Mouse (Mus musculus) liver (tissue): ENCODE results near the gene Terb1.

ENCODE experiments used
- DNase-seq: peaks from one replicate; pipeline ENCODE4 v3.0.0-alpha.2; 2020; ENCODE audit warnings: mixed read lengths

Gene Terb1

DNA sequence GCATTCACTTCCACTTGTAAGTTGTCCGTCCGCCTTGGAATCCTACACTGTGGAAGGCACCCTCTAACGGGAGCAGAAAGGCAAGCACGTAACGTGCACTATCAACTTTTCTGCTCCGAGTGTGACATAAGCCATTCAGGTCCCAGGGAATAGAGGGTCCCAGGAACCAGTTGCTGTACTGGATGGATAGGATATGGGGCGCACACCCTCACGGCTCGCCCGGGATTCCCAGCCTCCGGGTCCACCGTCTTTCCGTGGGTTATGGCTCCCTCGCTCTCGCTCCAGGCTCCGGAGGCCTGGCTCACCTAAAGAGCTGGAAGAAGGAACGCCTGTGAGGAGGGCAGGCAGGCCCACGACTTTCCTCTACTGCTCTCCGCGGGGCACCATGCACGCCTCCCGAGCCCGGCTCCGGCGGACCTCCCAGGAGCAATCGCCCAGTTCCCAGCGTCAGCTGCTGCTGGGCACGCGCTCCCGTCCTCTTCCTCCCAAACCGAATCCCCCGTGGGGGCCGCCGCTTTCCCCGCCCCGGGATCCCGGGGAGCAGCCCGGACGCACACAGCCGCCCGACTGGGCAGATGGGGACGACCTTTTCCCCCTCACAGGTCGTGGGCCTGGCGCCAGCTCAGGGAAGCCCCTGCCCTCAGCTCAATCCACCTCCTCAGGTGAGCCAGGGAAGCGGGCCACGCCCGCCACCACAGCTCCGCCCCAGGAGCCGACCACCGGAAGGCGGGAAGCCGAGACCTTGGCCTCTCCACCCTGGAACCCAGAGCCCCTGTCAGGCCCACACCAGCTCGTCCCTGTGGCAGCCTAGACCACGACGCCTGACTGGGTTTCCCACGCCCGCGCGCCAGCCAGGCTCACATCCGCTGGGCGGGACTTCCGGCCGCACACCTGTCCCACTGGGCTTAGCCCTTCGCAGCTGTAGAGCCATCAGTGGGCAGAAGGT lies at the start of gene Terb1:
Terb1 (minus strand) TSS at position 850 of the 946 bp plus-strand sequence.
- DNase-seq, result peak; percentile 11

- DNase-seq, result peak; percentile 33
These were observed 47.5 kb upstream of the Terb1 start for GRCm38 (mm10) chr8:104557226-104557625.

- DNase-seq, result no peak
These were observed 45.5 kb upstream of the Terb1 start for GRCm38 (mm10) chr8:104555191-104555590.

- no peak for DNase-seq
These were observed 33.8 kb upstream of the Terb1 start for GRCm38 (mm10) chr8:104543440-104544045.

GRCm38 (mm10) chr8:104542160-104542559 lies 32.5 kb upstream of the Terb1 start:
- DNase-seq, result no peak

- DNase-seq, result no peak
These were observed 31.8 kb upstream of the Terb1 start for GRCm38 (mm10) chr8:104541515-104541880.

- DNase-seq, result peak; percentile 11
These were observed 31.2 kb upstream of the Terb1 start for GRCm38 (mm10) chr8:104540710-104541514.

- DNase-seq, result no peak
These were observed 30.5 kb upstream of the Terb1 start for GRCm38 (mm10) chr8:104540238-104540637.

DNA sequence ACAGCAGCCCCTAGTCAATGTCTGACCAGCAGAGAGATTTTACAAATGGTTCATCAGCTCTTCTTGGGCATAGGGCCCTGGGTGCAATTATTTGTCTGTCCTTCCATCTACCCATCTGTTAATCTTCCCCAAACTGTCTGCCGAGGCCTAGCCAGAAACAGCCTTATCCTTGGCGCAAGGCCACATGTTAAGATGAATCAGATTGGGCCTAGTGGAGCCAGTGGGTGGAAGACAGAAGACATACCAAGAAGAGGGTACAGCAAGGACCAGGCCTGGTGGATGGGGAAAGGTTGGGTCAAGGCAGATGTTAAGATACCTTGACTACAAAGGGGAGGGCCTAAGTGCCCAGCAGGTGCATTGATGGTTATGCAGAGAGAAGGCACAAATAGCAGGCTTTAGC lies 29.9 kb upstream of the Terb1 start:
- DNase-seq, result no peak

- no peak for DNase-seq
These were observed 29.2 kb upstream of the Terb1 start for GRCm38 (mm10) chr8:104538896-104539295.

- no peak for DNase-seq
These were observed 26.3 kb upstream of the Terb1 start for GRCm38 (mm10) chr8:104536028-104536427.

DNA sequence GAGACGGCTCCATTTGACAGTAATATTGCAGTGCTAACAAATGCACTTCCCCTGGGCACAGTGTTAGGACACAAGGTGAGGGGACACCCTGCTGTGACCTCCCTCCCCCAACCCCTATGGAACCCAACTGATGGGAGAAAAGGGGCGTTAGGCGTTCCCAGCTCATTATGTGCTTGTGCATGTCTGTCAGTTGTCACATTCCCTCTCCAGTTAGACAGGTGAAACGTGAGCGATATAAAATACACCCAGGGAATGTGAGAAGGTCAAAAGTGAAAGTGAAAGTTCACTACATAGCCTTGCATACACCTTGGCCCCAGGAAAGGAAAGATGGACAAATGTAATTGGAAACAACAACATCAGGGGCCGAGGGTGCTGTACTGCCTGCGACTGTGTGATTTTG lies 25.7 kb upstream of the Terb1 start:
- no peak for DNase-seq

GRCm38 (mm10) chr8:104534779-104535141 lies 25.1 kb upstream of the Terb1 start:
- DNase-seq, result no peak

- DNase-seq, result peak; percentile 93
These were observed 24.5 kb upstream of the Terb1 start, which contains the start of the genes Nae1 and Car7 for GRCm38 (mm10) chr8:104533971-104534778. Nae1 (minus strand) TSS chr8:104534637. Car7 (plus strand) TSS chr8:104534689.

DNA sequence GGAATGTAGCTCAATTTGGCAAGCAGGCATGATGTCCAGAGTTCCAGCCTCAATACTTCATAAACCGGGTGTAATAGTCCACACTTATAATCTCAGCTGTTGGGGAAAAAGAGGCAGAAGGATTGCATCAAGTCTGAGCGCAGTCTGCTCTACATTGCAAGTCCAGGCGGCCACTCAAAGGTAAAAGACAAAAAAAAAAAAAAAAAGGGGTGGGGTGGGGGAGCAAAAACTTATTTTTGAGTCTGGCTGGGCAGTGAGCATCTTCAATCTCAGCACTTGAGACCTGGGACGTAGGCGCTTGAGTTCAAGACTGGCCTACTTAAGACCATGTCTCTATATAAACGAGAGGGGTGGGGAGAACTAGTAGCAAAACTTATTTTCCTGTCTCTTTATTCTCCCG lies 23.8 kb upstream of the Terb1 start:
- DNase-seq, result no peak

DNA sequence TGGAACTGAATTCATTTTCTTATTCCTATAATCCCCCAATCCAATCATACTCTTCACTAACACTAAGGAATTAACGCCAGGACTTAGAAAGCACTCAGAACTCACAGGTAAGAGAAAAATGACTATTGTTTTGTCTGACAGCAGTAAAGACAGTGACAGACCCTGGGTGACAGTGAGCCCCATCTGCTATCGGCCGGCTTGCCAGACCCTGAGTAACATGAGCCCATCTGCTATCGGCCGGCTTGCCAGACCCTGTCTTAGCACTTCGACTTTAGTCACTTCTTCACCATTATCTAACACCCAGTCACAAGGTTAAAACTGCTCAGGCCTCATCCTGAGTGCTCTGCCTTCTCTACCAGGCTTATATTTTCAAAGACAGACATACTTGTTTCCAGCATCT lies 20.0 kb upstream of the Terb1 start:
- no peak for DNase-seq

DNA sequence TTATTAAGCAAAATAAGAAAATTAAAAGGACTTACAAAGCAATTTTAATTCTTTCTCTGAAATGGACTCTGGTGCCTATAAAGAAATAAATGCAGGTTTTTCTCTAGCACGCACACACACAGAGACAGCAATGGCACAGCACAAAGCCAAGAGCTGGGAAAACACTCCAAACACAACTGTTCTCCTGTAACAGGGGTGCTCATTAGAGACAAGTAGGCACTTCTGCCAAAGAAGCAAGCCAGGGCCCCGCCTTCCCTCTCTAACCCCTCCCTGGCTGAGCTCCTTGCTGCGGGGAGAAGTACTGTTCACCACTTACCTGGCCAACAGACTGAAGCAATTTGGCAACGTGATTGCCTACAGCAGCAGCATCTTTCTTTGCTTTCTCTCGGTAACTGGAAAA lies 8.2 kb upstream of the Terb1 start:
- no peak for DNase-seq

DNA sequence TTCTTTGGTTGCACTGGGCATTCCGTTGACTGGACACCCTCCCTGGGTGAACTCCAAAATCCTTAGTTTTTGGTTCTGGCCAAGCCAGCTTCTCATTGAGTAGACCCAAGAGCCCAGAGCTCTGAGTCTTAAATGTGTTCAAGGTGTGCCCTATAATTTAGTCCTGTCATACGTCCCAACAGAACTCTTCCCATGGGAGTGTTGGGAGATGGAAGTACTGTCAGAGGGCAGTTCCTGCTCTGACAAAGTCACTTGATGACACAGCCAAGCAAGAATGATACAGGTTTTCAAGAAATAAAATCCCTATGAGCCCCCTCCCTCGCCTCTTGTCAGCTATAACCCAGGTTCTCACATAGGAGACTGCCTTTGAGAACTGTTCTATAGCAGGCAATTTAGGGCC lies 424 bp upstream of the Terb1 start:
- no peak for DNase-seq

DNA sequence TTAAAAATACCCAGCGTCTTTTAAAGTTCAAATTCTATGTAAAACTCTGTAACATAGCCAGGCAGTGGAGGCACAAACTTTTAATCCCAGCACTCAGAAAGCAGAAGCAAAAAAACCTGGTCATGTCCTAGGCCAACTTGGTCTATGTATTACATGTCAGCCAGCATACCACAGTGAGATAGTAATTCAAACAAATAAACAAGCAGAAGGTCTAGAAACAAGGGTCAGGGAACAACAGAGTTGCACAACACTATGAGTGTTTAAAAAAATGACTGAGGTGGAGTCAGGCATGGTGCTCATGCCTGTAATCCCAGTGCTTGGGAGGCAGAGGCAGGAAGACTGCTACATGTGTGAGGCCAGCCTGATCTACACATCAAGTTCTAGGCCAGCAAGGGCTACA lies 30.6 kb downstream of the Terb1 start:
- DNase-seq, result no peak

- DNase-seq, result no peak
These were observed 37.2 kb downstream of the Terb1 start for GRCm38 (mm10) chr8:104472465-104472864.

DNA sequence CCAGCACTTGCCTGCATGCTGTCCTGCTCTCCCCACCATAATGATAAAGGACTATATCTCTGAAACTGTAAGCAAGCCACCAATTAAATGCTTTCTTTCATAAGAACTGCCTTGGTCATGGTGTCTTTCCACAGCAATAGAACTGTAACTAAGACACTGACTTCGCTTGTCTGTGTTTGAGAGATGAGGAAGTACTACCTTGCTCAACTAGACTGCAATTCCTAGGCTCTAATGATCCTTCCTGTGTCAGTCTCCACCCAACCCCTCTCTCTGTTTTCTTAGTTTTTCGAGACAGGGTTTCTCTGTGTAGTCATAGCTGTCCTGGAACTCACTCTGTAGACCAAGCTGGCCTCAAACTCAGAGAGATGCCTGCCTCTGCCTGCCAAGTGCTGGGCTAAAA lies 42.2 kb downstream of the Terb1 start:
- no peak for DNase-seq

DNA sequence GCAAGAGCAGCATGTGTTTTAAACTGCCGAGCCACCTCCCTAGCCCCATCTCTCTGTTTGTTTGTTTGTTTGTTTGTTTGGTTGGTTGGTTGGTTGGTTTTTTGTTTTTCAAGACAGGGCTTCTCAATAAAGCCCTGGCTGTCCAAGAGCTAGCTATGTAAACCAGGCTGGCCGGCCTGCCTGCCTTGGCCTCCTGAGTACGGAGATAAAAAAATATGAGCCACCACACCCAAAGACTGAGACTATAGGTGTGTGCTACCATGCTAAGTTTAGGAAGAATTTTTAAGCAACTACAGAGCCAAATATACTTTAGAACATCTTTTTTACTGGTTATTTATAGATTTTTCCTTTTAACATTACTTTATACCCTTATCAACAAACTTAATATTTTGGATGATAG lies 57.5 kb downstream of the Terb1 start:
- DNase-seq, result peak; percentile 31

DNA sequence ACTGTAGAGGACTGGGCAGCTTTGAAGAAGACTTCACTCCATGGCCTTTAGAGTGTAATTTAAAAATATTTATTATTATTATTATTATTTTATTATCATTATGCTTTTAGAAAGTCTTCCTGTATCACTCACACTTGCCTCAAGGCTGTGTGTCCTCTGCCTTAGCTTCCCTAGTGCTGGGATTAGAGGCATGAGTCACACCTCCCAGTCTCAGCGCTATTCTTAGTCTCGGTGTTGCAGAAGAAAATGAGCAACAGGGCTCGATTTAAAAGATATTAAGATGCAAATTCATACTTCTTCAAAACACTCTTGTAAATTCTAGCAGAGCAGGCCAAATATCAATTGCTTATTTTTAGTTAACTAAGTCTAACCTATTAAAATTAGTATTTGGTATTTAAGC lies 60.9 kb downstream of the Terb1 start:
- no peak for DNase-seq
